Mouse (Mus musculus) CH12.LX (cell line): ENCODE measurements around the gene Gm20388. TPM values are rescaled to one million over a fixed set of nuclear protein-coding genes. Genes with fewer than 3 reads are reported as not detected.

Experiments
- DNase-seq: peaks from one replicate; pipeline ENCODE4 v3.0.0-alpha.2; 2013; ENCODE audit errors: extremely low read depth
- H3K27ac ChIP-seq: 2 replicates; pipeline ENCODE4 v1.5.1; 2012; ENCODE audit warnings: low read depth, mild to moderate bottlenecking, control low read depth, moderate library complexity; ENCODE audit not compliant: insufficient read depth
- H3K27me3 ChIP-seq: replicated peaks from 2 replicates; pipeline ENCODE3; 2012; ENCODE audit warnings: inconsistent platforms
- H3K36me3 ChIP-seq, 2 experiments: replicated peaks in 1 of 2; 2 replicates each; pipeline versions ENCODE3 to v1.6.1; 2012; ENCODE audit warnings: inconsistent platforms in 1 of 2, low read length in 1 of 2, mild to moderate bottlenecking in 1 of 2, mixed read lengths in 1 of 2, moderate library complexity in 1 of 2; ENCODE audit not compliant: control insufficient read depth in 1 of 2, insufficient read depth in 1 of 2
- H3K4me1 ChIP-seq, 2 experiments: 2 replicates each; pipeline ENCODE4 v1.6.1; 2012; ENCODE audit warnings: inconsistent platforms in 1 of 2, moderate library complexity in 1 of 2; ENCODE audit not compliant: insufficient read depth in 2 of 2, control insufficient read depth in 1 of 2
- H3K4me2 ChIP-seq: 2 replicates; pipeline ENCODE4 v1.6.1; 2012; ENCODE audit warnings: low read depth, mild to moderate bottlenecking, control low read depth; ENCODE audit not compliant: poor library complexity, insufficient read depth, severe bottlenecking
- H3K4me3 ChIP-seq, 3 experiments: fragments of 150-350 bp in 1 of 3; sonication (generic) in 1 of 3; replicated peaks in 1 of 3; 2 replicates each; pipeline versions ENCODE3 to v1.5.1; 2011 to 2012; ENCODE audit warnings: low read depth in 2 of 3, low read length in 2 of 3, mild to moderate bottlenecking in 2 of 3, moderate library complexity in 2 of 3, control low read depth in 1 of 3, improper control_type of control experiment in 1 of 3, inconsistent platforms in 1 of 3, mixed read lengths in 1 of 3; ENCODE audit not compliant: poor library complexity in 1 of 3
- H3K79me2 ChIP-seq: replicated peaks from 2 replicates; pipeline ENCODE4 v1.6.1; 2012; ENCODE audit warnings: mild to moderate bottlenecking, moderate library complexity; ENCODE audit not compliant: control insufficient read depth, poor library complexity, insufficient read depth, severe bottlenecking; ENCODE audit errors: extremely low read depth
- H3K9ac ChIP-seq: 2 replicates; pipeline ENCODE4 v1.6.1; 2012; ENCODE audit warnings: low read depth, mild to moderate bottlenecking, control low read depth, moderate library complexity; ENCODE audit not compliant: insufficient read depth
- H3K9me3 ChIP-seq: replicated peaks from 2 replicates; pipeline ENCODE3; 2012; ENCODE audit warnings: low read length, inconsistent platforms, mixed read lengths
- BHLHE40 ChIP-seq: IDR thresholded peaks from 2 replicates; pipeline ENCODE4 v1.6.1; 2011; ENCODE audit warnings: mild to moderate bottlenecking, low read depth, low read length, improper control_type of control experiment
- CTCF ChIP-seq, 2 experiments: IDR thresholded peaks in 1 of 2; conservative IDR thresholded peaks in 1 of 2; 2 replicates each; pipeline ENCODE4 v1.5.1; 2011 to 2012; ENCODE audit warnings: low read depth in 2 of 2, low read length in 2 of 2, improper control_type of control experiment in 1 of 2, inconsistent platforms in 1 of 2, mild to moderate bottlenecking in 1 of 2, moderate library complexity in 1 of 2
- E2F4 ChIP-seq: IDR thresholded peaks from 2 replicates; pipeline ENCODE4 v1.6.1; 2011; ENCODE audit warnings: low read depth, low read length, improper control_type of control experiment; ENCODE audit not compliant: insufficient replicate concordance
- ELF1 ChIP-seq: IDR thresholded peaks from 2 replicates; pipeline ENCODE4 v1.6.1; 2014; ENCODE audit warnings: low read depth, mild to moderate bottlenecking, inconsistent platforms, low read length, improper control_type of control experiment
- EP300 ChIP-seq: IDR thresholded peaks from 2 replicates; pipeline ENCODE4 v1.6.1; 2011; ENCODE audit warnings: low read length, improper control_type of control experiment
- GABPA ChIP-seq: IDR thresholded peaks from 2 replicates; pipeline ENCODE4 v1.6.1; 2012; ENCODE audit warnings: low read depth, low read length, improper control_type of control experiment, inconsistent platforms; ENCODE audit not compliant: insufficient replicate concordance
- IRF4 ChIP-seq: IDR thresholded peaks from 2 replicates; pipeline ENCODE4 v1.6.1; 2014; ENCODE audit warnings: low read depth, mild to moderate bottlenecking, inconsistent platforms, low read length, improper control_type of control experiment
- JUND ChIP-seq: conservative IDR thresholded peaks from 2 replicates; pipeline ENCODE4 v1.6.1; 2011; ENCODE audit warnings: low read depth, low read length, improper control_type of control experiment
- KAT2A ChIP-seq: IDR thresholded peaks from 2 replicates; pipeline ENCODE4 v1.6.1; 2012; ENCODE audit warnings: low read length, improper control_type of control experiment, inconsistent platforms; ENCODE audit not compliant: insufficient replicate concordance
- MAX ChIP-seq: IDR thresholded peaks from 2 replicates; pipeline ENCODE4 v1.6.1; 2011; ENCODE audit warnings: low read length, improper control_type of control experiment
- MAZ ChIP-seq: IDR thresholded peaks from 2 replicates; pipeline ENCODE4 v1.6.1; 2012; ENCODE audit warnings: low read depth, mild to moderate bottlenecking, inconsistent platforms, low read length, improper control_type of control experiment, moderate library complexity
- MEF2A ChIP-seq: IDR thresholded peaks from 2 replicates; pipeline ENCODE4 v1.6.1; 2014; ENCODE audit warnings: low read depth, mild to moderate bottlenecking, inconsistent platforms, low read length, improper control_type of control experiment, borderline replicate concordance
- MYC ChIP-seq: IDR thresholded peaks from 2 replicates; pipeline ENCODE4 v1.6.1; 2011; ENCODE audit warnings: low read depth, mild to moderate bottlenecking, improper control_type of control experiment, low read length
- NELFE ChIP-seq: IDR thresholded peaks from 2 replicates; pipeline ENCODE4 v1.6.1; 2011; ENCODE audit warnings: low read depth, low read length, improper control_type of control experiment
- NRF1 ChIP-seq: IDR thresholded peaks from 2 replicates; pipeline ENCODE4 v1.6.1; 2014; ENCODE audit warnings: low read depth, mild to moderate bottlenecking, inconsistent platforms, low read length, improper control_type of control experiment, moderate library complexity
- RAD21 ChIP-seq: IDR thresholded peaks from 2 replicates; pipeline ENCODE4 v1.6.1; 2011; ENCODE audit warnings: low read depth, mild to moderate bottlenecking, low read length, improper control_type of control experiment, moderate library complexity
- RCOR1 ChIP-seq: conservative IDR thresholded peaks from 2 replicates; pipeline ENCODE4 v1.6.1; 2012; ENCODE audit warnings: low read depth, mild to moderate bottlenecking, inconsistent platforms, low read length, improper control_type of control experiment
- SIN3A ChIP-seq: IDR thresholded peaks from 2 replicates; pipeline ENCODE4 v1.6.1; 2012; ENCODE audit warnings: low read length, improper control_type of control experiment, inconsistent platforms
- SMC3 ChIP-seq: IDR thresholded peaks from 2 replicates; pipeline ENCODE4 v1.6.1; 2011; ENCODE audit warnings: low read depth, low read length, improper control_type of control experiment
- TCF12 ChIP-seq: IDR thresholded peaks from 2 replicates; pipeline ENCODE4 v1.6.1; 2014; ENCODE audit warnings: low read depth, mild to moderate bottlenecking, inconsistent platforms, low read length, improper control_type of control experiment
- UBTF ChIP-seq: IDR thresholded peaks from 2 replicates; pipeline ENCODE4 v1.6.1; 2012; ENCODE audit warnings: low read depth, mild to moderate bottlenecking, inconsistent platforms, low read length, improper control_type of control experiment, moderate library complexity
- USF1 ChIP-seq: IDR thresholded peaks from 2 replicates; pipeline ENCODE4 v1.6.1; 2014; ENCODE audit warnings: low read depth, mild to moderate bottlenecking, inconsistent platforms, low read length, improper control_type of control experiment
- ZC3H11A ChIP-seq: IDR thresholded peaks from 2 replicates; pipeline ENCODE4 v1.6.1; 2012; ENCODE audit warnings: low read depth, mild to moderate bottlenecking, inconsistent platforms, low read length, improper control_type of control experiment
- ZMIZ1 ChIP-seq: IDR thresholded peaks from 2 replicates; pipeline ENCODE4 v1.6.1; 2012; ENCODE audit warnings: low read depth, mild to moderate bottlenecking, inconsistent platforms, low read length, improper control_type of control experiment
- dilution Hi-C: fragments of 300-500 bp; cut with MboI; formaldehyde crosslinking; loops from 2 replicates; pipeline ENCODE4 v1.14.3; 2020; ENCODE audit warnings: low sequenced_read_pairs; ENCODE audit not compliant: extremely low pct_unique_long_range_greater_than_20kb, extremely low pct_ligation_motif_present
- in situ Hi-C: fragments of 300-500 bp; cut with MboI; formaldehyde crosslinking; loops from 3 replicates; pipeline ENCODE4 v1.14.3; 2019; ENCODE audit warnings: low sequenced_read_pairs, low pct_ligation_motif_present, low pct_unique_long_range_greater_than_20kb, mixed read lengths
- polyA plus RNA-seq: library from polyadenylated mRNA; unstranded; fragments of >175 nt; gene quantifications from 2 replicates; pipeline ENCODE4 v1.2.1, GENCODE M21; 2012; ENCODE audit warnings: low read depth; ENCODE audit not compliant: insufficient read length
- total RNA-seq, 2 experiments: library from RNA; depleted of rRNA; stranded (reverse); fragments of 300-350 nt in 1 of 2; fragments of >200 nt in 1 of 2; gene quantifications; 2 replicates each; pipeline ENCODE4 v1.2.3; 2012 to 2014

Gm20388 gene
- total and polyA plus RNA-seq, 3 experiments = 14.8 to 26.3 (median 22.2) TPM

DNA sequence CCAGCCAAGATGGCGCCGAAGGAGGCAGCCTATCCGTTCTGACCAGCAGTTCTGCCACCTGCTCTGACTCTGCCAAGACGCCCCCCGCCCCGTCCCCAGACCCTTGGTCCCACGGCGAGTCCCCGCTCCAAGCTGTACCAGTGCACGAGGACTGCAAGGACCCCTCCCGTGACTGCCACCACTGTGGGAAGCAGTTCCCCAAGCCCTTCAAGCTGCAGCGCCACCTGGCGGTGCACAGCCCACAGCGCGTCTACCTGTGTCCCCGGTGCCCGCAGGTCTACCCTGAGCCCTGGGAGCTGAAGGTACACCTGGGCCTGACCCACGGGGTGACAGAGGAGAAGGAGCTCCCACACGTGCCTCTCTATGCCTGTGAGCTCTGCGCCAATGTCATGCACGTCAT lies 2358.8 kb downstream of the Gm20388 start:
- DNase-seq = no peak

DNA sequence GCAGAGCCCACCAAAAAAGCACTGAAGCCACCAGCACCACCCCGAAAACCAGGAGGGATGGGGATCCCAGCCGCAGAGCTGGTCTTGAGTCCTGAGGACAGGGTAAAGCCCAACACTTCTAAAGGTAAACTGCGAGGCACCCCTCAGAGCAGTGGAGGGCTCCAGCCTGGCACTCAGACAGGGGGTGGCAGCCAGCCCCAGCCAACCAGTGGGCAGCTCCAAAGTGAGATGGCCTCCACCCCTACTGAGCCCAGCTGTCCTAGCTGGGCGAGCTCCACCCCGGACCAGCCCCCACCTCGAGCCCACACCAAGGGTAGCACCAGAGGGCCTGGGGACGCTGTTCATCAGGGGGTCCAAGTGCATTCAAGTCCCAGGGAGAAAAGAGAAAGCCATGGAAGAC lies 2359.9 kb downstream of the Gm20388 start:
- Histone ChIP-seq H3K4me3 (no peak overlapping the region), H3K9ac (no peak overlapping the region), H3K4me2 (no peak overlapping the region), H3K79me2 (no peaks in the 10 kb centered on the region), H3K36me3 (no peaks in the 10 kb centered on the region), H3K27me3 (peaks cover 58% of the 10 kb centered on the region), H3K9me3 (no peaks in the 10 kb centered on the region), H3K4me1 (peaks cover 2 to 19% of the 10 kb centered on the region in 2 experiments; a peak in 3 of 4 replicates), H3K27ac (no peak overlapping the region)
- in situ Hi-C loops (no loop called here), dilution Hi-C loops (no loop called here)
- TF ChIP-seq ELF1 (no peak), ZC3H11A (no peak)
- no peak for DNase-seq

More for the DNA sequence above, 2358.8 kb downstream of the Gm20388 start:
- TF ChIP-seq CTCF (conservative IDR thresholded peaks at IDR 0.05 in 1 of 2, IDR thresholded peaks at IDR 0.05 in 1 of 2; ENCODE audit: low read depth in 2 of 2, low read length in 2 of 2) (peak; percentile 68 to 84), UBTF (no peak), BHLHE40 (peak; percentile 68), E2F4 (no peak), MAX (no peak), SMC3 (peak; percentile 79), ZC3H11A (peak; percentile 11; the same call in 1 of the 2 replicates), NELFE (no peak), JUND (no peak), RAD21 (peak; percentile 65)
- dilution Hi-C loops = no loop called here
- Histone ChIP-seq H3K4me1 (peaks cover 3 to 23% of the 10 kb centered on the region in 2 experiments; a peak in 3 of 4 replicates), H3K27ac (no peak overlapping the region), H3K79me2 (no peaks in the 10 kb centered on the region), H3K27me3 (peaks cover 70% of the 10 kb centered on the region), H3K36me3 (no peaks in the 10 kb centered on the region), H3K4me3 (no peak overlapping the region), H3K9me3 (no peaks in the 10 kb centered on the region), H3K9ac (no peak overlapping the region), H3K4me2 (no peak overlapping the region; the same call in 1 of the 2 replicates)
- in situ Hi-C loops = loop anchor here (10.0 kb wide), 2 partner anchors 295 to 415 kb away; no protein-coding TSS in a partner anchor

DNA sequence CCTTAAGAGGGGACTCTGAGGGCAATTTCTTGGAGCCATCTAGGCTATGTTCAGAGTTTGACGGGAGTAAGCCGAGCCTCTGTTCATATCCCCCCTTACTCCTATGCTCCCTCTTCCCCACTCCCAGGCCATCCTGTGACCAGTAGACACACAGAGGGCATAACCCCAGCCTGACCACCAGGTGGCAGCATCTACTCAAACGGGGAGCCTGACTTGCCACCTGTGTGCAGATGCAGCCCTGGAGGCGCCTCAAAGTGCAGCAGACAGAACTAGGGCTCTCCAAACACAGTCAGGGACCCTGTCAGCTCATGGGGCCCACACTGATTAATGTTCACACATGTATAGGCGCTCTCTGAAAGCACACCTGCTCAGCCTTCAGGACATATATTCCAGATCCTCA lies 2362.5 kb downstream of the Gm20388 start:
- H3K79me2 ChIP-seq = no peaks in the 10 kb centered on the region
- no peak overlapping the region for H3K4me3 ChIP-seq
- H3K27ac ChIP-seq = no peak overlapping the region
- dilution Hi-C loops = no loop called here
- no peaks in the 10 kb centered on the region for H3K36me3 ChIP-seq
- no peaks in the 10 kb centered on the region for H3K9me3 ChIP-seq
- peaks cover 32% of the 10 kb centered on the region for H3K27me3 ChIP-seq
- no peak overlapping the region for H3K4me2 ChIP-seq
- H3K4me1 ChIP-seq = peaks cover 6 to 26% of the 10 kb centered on the region in 2 experiments; a peak in 3 of 4 replicates
- no peak overlapping the region for H3K9ac ChIP-seq
- peak; percentile 85 for DNase-seq
- in situ Hi-C loops = no loop called here
- TF ChIP-seq ZC3H11A = peak; percentile 97
- TF ChIP-seq GABPA = no peak
- peak; percentile 62 for TF ChIP-seq IRF4
- peak; percentile 51; the same call in 1 of the 2 replicates for TF ChIP-seq NELFE
- TF ChIP-seq RAD21 = peak; percentile 98
- TF ChIP-seq MAZ = peak; percentile 56; the same call in 1 of the 2 replicates
- TF ChIP-seq RCOR1 = 0 out of 2 replicates have a peak, but pooled peaks have one; percentile 34
- TF ChIP-seq MYC = peak; percentile 69; the same call in 1 of the 2 replicates
- TF ChIP-seq ZMIZ1 = no peak
- TF ChIP-seq MAX = peak; percentile 69
- peak; percentile 60; the same call in 1 of the 2 replicates for TF ChIP-seq TCF12
- 0 out of 2 replicates have a peak, but pooled peaks have one; percentile 41 for TF ChIP-seq NRF1
- TF ChIP-seq KAT2A = no peak
- peak; percentile 99 for TF ChIP-seq SMC3
- TF ChIP-seq USF1 = no peak
- TF ChIP-seq CTCF (conservative IDR thresholded peaks at IDR 0.05 in 1 of 2, IDR thresholded peaks at IDR 0.05 in 1 of 2; ENCODE audit: low read depth in 2 of 2, low read length in 2 of 2) = peak; percentile 93 to 98
- TF ChIP-seq SIN3A = peak; percentile 59; the same call in 1 of the 2 replicates
- peak; percentile 65; the same call in 1 of the 2 replicates for TF ChIP-seq MEF2A
- no peak for TF ChIP-seq EP300
